Mouse (Mus musculus) small intestine, adult 2 months (tissue): ENCODE measurements around the gene Gm28635.

Experiments used
- CTCF ChIP-seq: fragments of 200-500 bp; IDR thresholded peaks from 2 replicates; pipeline ENCODE4 v1.5.1; 2012; ENCODE audit warnings: low read depth, mild to moderate bottlenecking, control low read depth, inconsistent platforms, low read length, moderate library complexity, mixed read lengths; ENCODE audit not compliant: insufficient replicate concordance, insufficient read length; ENCODE audit errors: extremely low read depth
- POLR2A ChIP-seq: fragments of 200-500 bp; IDR thresholded peaks from 2 replicates; pipeline ENCODE4 v1.6.1; 2012; ENCODE audit warnings: low read depth, mild to moderate bottlenecking, control low read depth, inconsistent platforms, low read length, moderate library complexity

GRCm38 (mm10) chr2:84705295-84705694 lies 27.5 kb upstream of the Gm28635 start:
- TF ChIP-seq CTCF (no peak), POLR2A (no peak)
